Mouse (Mus musculus) midbrain, embryonic 11.5 days (tissue): Measurements from ENCODE around the gene Rbm24. TPM values are rescaled to one million over a fixed set of nuclear protein-coding genes. Genes with fewer than 3 reads are reported as not detected.

Experiments used
- ATAC-seq: fragments of 200-750 bp; cut with Nextera tagmentation; 2 replicates; pipeline ENCODE4 v1.8.0; 2017; ENCODE audit warnings: moderate TSS enrichment, moderate library complexity; ENCODE audit not compliant: low FRiP score
- DNase-seq: peaks from one replicate; pipeline ENCODE4 v3.0.0; 2015; ENCODE audit warnings: low spot score; ENCODE audit errors: missing footprints
- H3K27ac ChIP-seq: fragments of 300-500 bp; sonication (generic); 2 replicates; pipeline ENCODE4 v1.5.1; 2014; ENCODE audit warnings: low read depth, low read length
- H3K27me3 ChIP-seq: fragments of 300-500 bp; sonication (generic); 2 replicates; pipeline ENCODE4 v1.6.1; 2014; ENCODE audit warnings: mild to moderate bottlenecking, low read length, moderate library complexity, mixed read lengths; ENCODE audit not compliant: control insufficient read depth, insufficient read depth
- H3K36me3 ChIP-seq: fragments of 300-500 bp; sonication (generic); 2 replicates; pipeline ENCODE4 v1.6.1; 2014; ENCODE audit warnings: mild to moderate bottlenecking, low read length, moderate library complexity, mixed read lengths; ENCODE audit not compliant: control insufficient read depth, insufficient read depth
- H3K4me1 ChIP-seq: fragments of 300-500 bp; sonication (generic); 2 replicates; pipeline ENCODE4 v1.6.1; 2014; ENCODE audit warnings: low read length; ENCODE audit not compliant: control insufficient read depth, insufficient read depth
- H3K4me2 ChIP-seq: fragments of 300-500 bp; sonication (generic); 2 replicates; pipeline ENCODE4 v1.6.1; 2014; ENCODE audit warnings: mild to moderate bottlenecking, moderate library complexity
- H3K4me3 ChIP-seq: fragments of 300-500 bp; sonication (generic); 2 replicates; pipeline ENCODE4 v1.5.1; 2014; ENCODE audit warnings: low read depth, low read length
- H3K9ac ChIP-seq: fragments of 300-500 bp; sonication (generic); 2 replicates; pipeline ENCODE4 v1.6.1; 2014; ENCODE audit warnings: low read length
- H3K9me3 ChIP-seq: fragments of 300-500 bp; sonication (generic); 2 replicates; pipeline ENCODE4 v1.6.1; 2016; ENCODE audit warnings: low read length; ENCODE audit not compliant: control insufficient read depth
- WGBS: fragments of 180-500 bp; shearing (Covaris S2); extraction: QIAGEN DNeasy Blood & Tissue Kit; methylation state at CpG from one replicate; pipeline ENCODE4 v1.1.7; 2014; 5-methylcytosine and 5-hydroxymethylcytosine counted together
- polyA plus RNA-seq: library from polyadenylated mRNA; unstranded; fragments of >200 nt; fragmentation: Nextera tagmentation; extraction: Ambion mirVana; gene quantifications from 2 replicates; pipeline ENCODE4 v1.2.1, GENCODE M21; 2014

The Rbm24 gene
- polyA plus RNA-seq: 3.9 and 4.8 TPM in 2 replicates

GRCm38 (mm10) chr13:46418141-46418601 is at the start of gene Rbm24:
Gene Rbm24 (plus strand): TSS chr13:46418434.
- H3K4me2 ChIP-seq: peak within 1 kb of the TSS; percentile 79
- H3K27ac ChIP-seq: peak within 1 kb of the TSS; percentile 71
- H3K9me3 ChIP-seq: no peaks in the 10 kb centered on the region
- H3K27me3 ChIP-seq: no peaks in the 10 kb centered on the region
- no peaks in the 10 kb centered on the region for H3K36me3 ChIP-seq
- 0% methylated on average over 37 of the region's 41 CpGs for WGBS
- peak within 1 kb of the TSS; percentile 78 for H3K4me3 ChIP-seq
- peaks cover 4% of the 10 kb centered on the region; the same call in 1 of the 2 replicates for H3K4me1 ChIP-seq
- ATAC-seq (peak; percentile 91), DNase-seq (peak; percentile 97)
- peak within 1 kb of the TSS; percentile 83 for H3K9ac ChIP-seq

- Histone ChIP-seq H3K4me1 (no peaks in the 10 kb centered on the region), H3K9me3 (no peaks in the 10 kb centered on the region), H3K4me3 (no peak overlapping the region), H3K27ac (no peak overlapping the region), H3K9ac (no peak overlapping the region), H3K36me3 (no peaks in the 10 kb centered on the region), H3K27me3 (no peaks in the 10 kb centered on the region), H3K4me2 (no peak overlapping the region)
- WGBS: 78% methylated on average over 7 of the region's 7 CpGs
- ATAC-seq (no peak), DNase-seq (no peak)
These were observed 45.4 kb upstream of the Rbm24 start for GRCm38 (mm10) chr13:46372884-46373283.

GRCm38 (mm10) chr13:46375371-46375770 is 42.9 kb upstream of the Rbm24 start:
- Histone ChIP-seq H3K4me2 (no peak overlapping the region), H3K27me3 (no peaks in the 10 kb centered on the region), H3K9me3 (no peaks in the 10 kb centered on the region), H3K27ac (no peak overlapping the region), H3K4me3 (no peak overlapping the region), H3K4me1 (no peaks in the 10 kb centered on the region), H3K36me3 (no peaks in the 10 kb centered on the region), H3K9ac (no peak overlapping the region)
- no peak for ATAC-seq
- DNase-seq: no peak
- WGBS: 96% methylated on average over 1 of the region's 1 CpGs

GRCm38 (mm10) chr13:46387396-46387795 is 30.8 kb upstream of the Rbm24 start:
- Histone ChIP-seq H3K36me3 (no peaks in the 10 kb centered on the region), H3K4me3 (no peak overlapping the region), H3K27ac (no peak overlapping the region), H3K9ac (no peak overlapping the region), H3K4me2 (no peak overlapping the region), H3K27me3 (no peaks in the 10 kb centered on the region), H3K9me3 (no peaks in the 10 kb centered on the region), H3K4me1 (no peaks in the 10 kb centered on the region)
- WGBS: 87% methylated on average over 8 of the region's 8 CpGs
- ATAC-seq: no peak
- DNase-seq: no peak

- Histone ChIP-seq H3K27ac (no peak overlapping the region), H3K4me1 (no peaks in the 10 kb centered on the region), H3K36me3 (no peaks in the 10 kb centered on the region), H3K4me3 (no peak overlapping the region), H3K9me3 (no peaks in the 10 kb centered on the region), H3K4me2 (no peak overlapping the region), H3K27me3 (no peaks in the 10 kb centered on the region), H3K9ac (no peak overlapping the region)
- ATAC-seq (no peak), DNase-seq (no peak)
- WGBS: 68% methylated on average over 1 of the region's 1 CpGs
These were observed 26.6 kb upstream of the Rbm24 start for GRCm38 (mm10) chr13:46391654-46392053.

- Histone ChIP-seq H3K36me3 (no peaks in the 10 kb centered on the region), H3K27ac (no peak overlapping the region), H3K9me3 (no peaks in the 10 kb centered on the region), H3K4me2 (no peak overlapping the region), H3K4me3 (no peak overlapping the region), H3K27me3 (no peaks in the 10 kb centered on the region), H3K4me1 (no peaks in the 10 kb centered on the region), H3K9ac (no peak overlapping the region)
- 86% methylated on average over 4 of the region's 4 CpGs for WGBS
- no peak for ATAC-seq
- DNase-seq: no peak
These were observed 25.3 kb upstream of the Rbm24 start for GRCm38 (mm10) chr13:46392893-46393292.

GRCm38 (mm10) chr13:46393936-46394335 is 24.3 kb upstream of the Rbm24 start:
- no peaks in the 10 kb centered on the region for H3K9me3 ChIP-seq
- WGBS: 86% methylated on average over 2 of the region's 2 CpGs
- no peak for ATAC-seq

GRCm38 (mm10) chr13:46397235-46397634 is 21.0 kb upstream of the Rbm24 start:
- DNase-seq (no peak), ATAC-seq (no peak)
- H3K4me2 ChIP-seq: no peak overlapping the region
- 85% methylated on average over 3 of the region's 3 CpGs for WGBS
- no peaks in the 10 kb centered on the region for H3K4me1 ChIP-seq
- no peaks in the 10 kb centered on the region for H3K27me3 ChIP-seq
- H3K9me3 ChIP-seq: no peaks in the 10 kb centered on the region
- no peaks in the 10 kb centered on the region for H3K36me3 ChIP-seq
- H3K9ac ChIP-seq: no peak overlapping the region
- no peak overlapping the region for H3K4me3 ChIP-seq
- no peak overlapping the region for H3K27ac ChIP-seq

More at GRCm38 (mm10) chr13:46393936-46394335, 24.3 kb upstream of the Rbm24 start:
- no peaks in the 10 kb centered on the region for H3K27me3 ChIP-seq
- H3K9ac ChIP-seq: no peak overlapping the region
- no peaks in the 10 kb centered on the region for H3K36me3 ChIP-seq
- no peak overlapping the region for H3K4me3 ChIP-seq
- no peak overlapping the region for H3K4me2 ChIP-seq
- H3K27ac ChIP-seq: no peak overlapping the region
- DNase-seq: no peak
- H3K4me1 ChIP-seq: no peaks in the 10 kb centered on the region

GRCm38 (mm10) chr13:46407151-46407550 is 11.1 kb upstream of the Rbm24 start:
- H3K4me2 ChIP-seq: no peak overlapping the region
- ATAC-seq: no peak
- H3K4me3 ChIP-seq: no peak overlapping the region
- H3K9ac ChIP-seq: no peak overlapping the region
- no peaks in the 10 kb centered on the region for H3K9me3 ChIP-seq
- no peak for DNase-seq
- H3K36me3 ChIP-seq: no peaks in the 10 kb centered on the region
- H3K27me3 ChIP-seq: no peaks in the 10 kb centered on the region
- 97% methylated on average over 1 of the region's 1 CpGs for WGBS
- H3K27ac ChIP-seq: no peak overlapping the region
- no peaks in the 10 kb centered on the region for H3K4me1 ChIP-seq
